Mouse (Mus musculus) heart, postnatal 0 days (tissue): ENCODE measurements around the gene Ksr2.

Source experiments
- CTCF ChIP-seq: IDR thresholded peaks from 2 replicates; pipeline ENCODE4 v1.5.1; 2016; ENCODE audit warnings: antibody characterized with exemption, control low read depth, low read depth
- EP300 ChIP-seq: IDR thresholded peaks from 2 replicates; pipeline ENCODE4 v1.6.1; 2016; ENCODE audit warnings: antibody characterized with exemption, low read depth

GRCm38 (mm10) chr5:117620292-117620691, 206.5 kb downstream of the Ksr2 start:
- TF ChIP-seq CTCF: no peak
- no peak for TF ChIP-seq EP300
